Mouse (Mus musculus): ENCODE results near the gene Wipf1. TPM values are rescaled to one million over a fixed set of nuclear protein-coding genes. Genes with fewer than 3 reads are reported as not detected.

The Wipf1 gene
- polyA plus RNA-seq, 2 experiments, result 20.1 to 25.7 TPM

- no peak for DNase-seq (ENCODE audit: low spot score)
- no peak for ATAC-seq (ENCODE audit: low FRiP score, low read depth)
- no peak for TF ChIP-seq POLR2A (IDR thresholded peaks at IDR 0.05; ENCODE audit: borderline replicate concordance, extremely low read depth, insufficient read depth, insufficient read length)
- Histone ChIP-seq H3K36me3 (ENCODE audit: control insufficient read depth, insufficient read depth, low read length) (no peaks in the 10 kb centered on the region), H3K27ac (replicated peaks; ENCODE audit: low read depth, low read length) (no peak overlapping the region), H3K27me3 (ENCODE audit: control insufficient read depth, insufficient read depth, low read length) (no peaks in the 10 kb centered on the region), H3K9me3 (ENCODE audit: control insufficient read depth, low read length) (no peaks in the 10 kb centered on the region), H3K4me2 (replicated peaks; ENCODE audit: low read depth, low read length, severe bottlenecking) (no peak overlapping the region), H3K4me3 (replicated peaks; ENCODE audit: low read length) (no peak overlapping the region), H3K9ac (ENCODE audit: low read depth, low read length, severe bottlenecking) (no peak overlapping the region), H3K4me1 (ENCODE audit: control insufficient read depth, insufficient read depth, low read length) (peaks cover 16% of the 10 kb centered on the region)
- 66% methylated on average over 6 of the region's 6 CpGs for WGBS
Measured at GRCm38 (mm10) chr2:73571901-73572300, 42.4 kb upstream of the Wipf1 start.

GRCm38 (mm10) chr2:73571304-73571703 is 41.8 kb upstream of the Wipf1 start:
- DNase-seq (ENCODE audit: low spot score) (no peak), ATAC-seq (ENCODE audit: low FRiP score, low read depth) (no peak)
- Histone ChIP-seq H3K27me3 (ENCODE audit: control insufficient read depth, insufficient read depth, low read length) (no peaks in the 10 kb centered on the region), H3K4me3 (replicated peaks; ENCODE audit: low read length) (no peak overlapping the region), H3K9me3 (ENCODE audit: control insufficient read depth, low read length) (no peaks in the 10 kb centered on the region), H3K36me3 (ENCODE audit: control insufficient read depth, insufficient read depth, low read length) (no peaks in the 10 kb centered on the region), H3K9ac (ENCODE audit: low read depth, low read length, severe bottlenecking) (no peak overlapping the region), H3K4me2 (replicated peaks; ENCODE audit: low read depth, low read length, severe bottlenecking) (no peak overlapping the region), H3K4me1 (ENCODE audit: control insufficient read depth, insufficient read depth, low read length) (peaks cover 10% of the 10 kb centered on the region), H3K27ac (replicated peaks; ENCODE audit: low read depth, low read length) (no peak overlapping the region)
- no peak for TF ChIP-seq POLR2A (IDR thresholded peaks at IDR 0.05; ENCODE audit: borderline replicate concordance, extremely low read depth, insufficient read depth, insufficient read length)
- WGBS, result 85% methylated on average over 9 of the region's 9 CpGs

- WGBS, result 15% methylated on average over 8 of the region's 8 CpGs
- no peak overlapping the region for H3K9ac ChIP-seq (ENCODE audit: low read depth, low read length, severe bottlenecking)
Measured at GRCm38 (mm10) chr2:73566989-73567605, 37.6 kb upstream of the Wipf1 start.

GRCm38 (mm10) chr2:73566162-73566561 is 36.6 kb upstream of the Wipf1 start:
- no peak overlapping the region for H3K4me3 ChIP-seq (replicated peaks; ENCODE audit: low read length)
- TF ChIP-seq POLR2A (IDR thresholded peaks at IDR 0.05; ENCODE audit: borderline replicate concordance, extremely low read depth, insufficient read depth, insufficient read length), result no peak
- 32% methylated on average over 7 of the region's 7 CpGs for whole genome bisulfite sequencing
- DNase-seq (ENCODE audit: low spot score) (no peak), ATAC-seq (ENCODE audit: low FRiP score, low read depth) (no peak)
- H3K9me3 ChIP-seq (ENCODE audit: control insufficient read depth, low read length), result no peaks in the 10 kb centered on the region
- no peak overlapping the region for H3K9ac ChIP-seq (ENCODE audit: low read depth, low read length, severe bottlenecking)
- H3K36me3 ChIP-seq (ENCODE audit: control insufficient read depth, insufficient read depth, low read length), result no peaks in the 10 kb centered on the region
- H3K4me1 ChIP-seq (ENCODE audit: control insufficient read depth, insufficient read depth, low read length), result peaks cover 16% of the 10 kb centered on the region
- no peak overlapping the region for H3K27ac ChIP-seq (replicated peaks; ENCODE audit: low read depth, low read length)
- no peak overlapping the region for H3K4me2 ChIP-seq (replicated peaks; ENCODE audit: low read depth, low read length, severe bottlenecking)
- no peaks in the 10 kb centered on the region for H3K27me3 ChIP-seq (ENCODE audit: control insufficient read depth, insufficient read depth, low read length)

More at GRCm38 (mm10) chr2:73566989-73567605, 37.6 kb upstream of the Wipf1 start:
- Histone ChIP-seq H3K36me3 (ENCODE audit: control insufficient read depth, insufficient read depth, low read length) (no peaks in the 10 kb centered on the region), H3K27me3 (ENCODE audit: control insufficient read depth, insufficient read depth, low read length) (no peaks in the 10 kb centered on the region), H3K27ac (replicated peaks; ENCODE audit: low read depth, low read length) (no peak overlapping the region), H3K4me3 (replicated peaks; ENCODE audit: low read length) (peak overlapping the region; percentile 16; the same call in 1 of the 2 replicates), H3K9me3 (ENCODE audit: control insufficient read depth, low read length) (no peaks in the 10 kb centered on the region), H3K4me1 (ENCODE audit: control insufficient read depth, insufficient read depth, low read length) (0 out of 2 replicates have a peak, but pooled peaks cover 8% of the 10 kb centered on the region), H3K4me2 (replicated peaks; ENCODE audit: low read depth, low read length, severe bottlenecking) (peak overlapping the region; percentile 37)
- TF ChIP-seq POLR2A (IDR thresholded peaks at IDR 0.05; ENCODE audit: borderline replicate concordance, extremely low read depth, insufficient read depth, insufficient read length), result no peak
- peak; percentile 81 for DNase-seq (ENCODE audit: low spot score)
- peak; percentile 46 for ATAC-seq (ENCODE audit: low FRiP score, low read depth)

GRCm38 (mm10) chr2:73563690-73564089 is 34.2 kb upstream of the Wipf1 start:
- TF ChIP-seq POLR2A (IDR thresholded peaks at IDR 0.05; ENCODE audit: borderline replicate concordance, extremely low read depth, insufficient read depth, insufficient read length), result no peak
- no peak overlapping the region for H3K27ac ChIP-seq (replicated peaks; ENCODE audit: low read depth, low read length)
- H3K4me1 ChIP-seq (ENCODE audit: control insufficient read depth, insufficient read depth, low read length), result peaks cover 16% of the 10 kb centered on the region
- no peaks in the 10 kb centered on the region for H3K9me3 ChIP-seq (ENCODE audit: control insufficient read depth, low read length)
- H3K27me3 ChIP-seq (ENCODE audit: control insufficient read depth, insufficient read depth, low read length), result no peaks in the 10 kb centered on the region
- H3K36me3 ChIP-seq (ENCODE audit: control insufficient read depth, insufficient read depth, low read length), result no peaks in the 10 kb centered on the region
- ATAC-seq (ENCODE audit: low FRiP score, low read depth) (no peak), DNase-seq (ENCODE audit: low spot score) (peak; percentile 22)
- no peak overlapping the region for H3K4me2 ChIP-seq (replicated peaks; ENCODE audit: low read depth, low read length, severe bottlenecking)
- no peak overlapping the region for H3K4me3 ChIP-seq (replicated peaks; ENCODE audit: low read length)
- 15% methylated on average over 7 of the region's 7 CpGs for WGBS
- H3K9ac ChIP-seq (ENCODE audit: low read depth, low read length, severe bottlenecking), result peak overlapping the region; percentile 25; the same call in 1 of the 2 replicates

All from limb, embryonic 14.5 days (tissue).